Mouse (Mus musculus) hindbrain, embryonic 11.5 days (tissue): ENCODE results near the gene Ap4s1. TPM values are rescaled to one million over a fixed set of nuclear protein-coding genes. Genes with fewer than 3 reads are reported as not detected.

Experiments used
- ATAC-seq: fragments of 200-750 bp; cut with Nextera tagmentation; 2 replicates; pipeline ENCODE4 v1.8.0; 2017; ENCODE audit warnings: mild to moderate bottlenecking, moderate TSS enrichment, moderate library complexity; ENCODE audit not compliant: low FRiP score
- DNase-seq: peaks from one replicate; pipeline ENCODE4 v3.0.0-alpha.2; 2015; ENCODE audit warnings: low spot score
- H3K27ac ChIP-seq: fragments of 300-500 bp; sonication (generic); 2 replicates; pipeline ENCODE4 v1.5.1; 2014; ENCODE audit warnings: mild to moderate bottlenecking, low read depth, low read length
- H3K27me3 ChIP-seq: fragments of 300-500 bp; sonication (generic); 2 replicates; pipeline ENCODE4 v1.6.1; 2014; ENCODE audit warnings: mild to moderate bottlenecking, low read length, moderate library complexity, mixed read lengths; ENCODE audit not compliant: control insufficient read depth, insufficient read depth
- H3K36me3 ChIP-seq: fragments of 300-500 bp; sonication (generic); 2 replicates; pipeline ENCODE4 v1.6.1; 2014; ENCODE audit warnings: mild to moderate bottlenecking, low read length, moderate library complexity, mixed read lengths; ENCODE audit not compliant: control insufficient read depth, insufficient read depth
- H3K4me1 ChIP-seq: fragments of 300-500 bp; sonication (generic); replicated peaks from 2 replicates; pipeline ENCODE4 v1.6.1; 2014; ENCODE audit warnings: low read length, mixed read lengths; ENCODE audit not compliant: control insufficient read depth, insufficient read depth
- H3K4me2 ChIP-seq: fragments of 300-500 bp; sonication (generic); replicated peaks from 2 replicates; pipeline ENCODE4 v1.6.1; 2014; ENCODE audit warnings: mild to moderate bottlenecking, low read depth, low read length
- H3K4me3 ChIP-seq: fragments of 300-500 bp; sonication (generic); 2 replicates; pipeline ENCODE4 v1.5.1; 2014; ENCODE audit warnings: low read depth, low read length
- H3K9ac ChIP-seq: fragments of 300-500 bp; sonication (generic); 2 replicates; pipeline ENCODE4 v1.6.1; 2014; ENCODE audit warnings: low read depth, low read length
- H3K9me3 ChIP-seq: fragments of 300-500 bp; sonication (generic); 2 replicates; pipeline ENCODE4 v1.6.1; 2016; ENCODE audit warnings: low read length; ENCODE audit not compliant: control insufficient read depth
- WGBS: fragments of 180-500 bp; shearing (Covaris S2); extraction: QIAGEN DNeasy Blood & Tissue Kit; methylation state at CpG from one replicate; pipeline ENCODE4 v1.1.7; 2014; 5-methylcytosine and 5-hydroxymethylcytosine counted together
- polyA plus RNA-seq: library from polyadenylated mRNA; unstranded; fragments of >200 nt; fragmentation: Nextera tagmentation; extraction: Ambion mirVana; gene quantifications from 2 replicates; pipeline ENCODE4 v1.2.1, GENCODE M21; 2014

Ap4s1 gene
- polyA plus RNA-seq, 1 experiment from 2014 or later, result 57.8 TPM

DNA sequence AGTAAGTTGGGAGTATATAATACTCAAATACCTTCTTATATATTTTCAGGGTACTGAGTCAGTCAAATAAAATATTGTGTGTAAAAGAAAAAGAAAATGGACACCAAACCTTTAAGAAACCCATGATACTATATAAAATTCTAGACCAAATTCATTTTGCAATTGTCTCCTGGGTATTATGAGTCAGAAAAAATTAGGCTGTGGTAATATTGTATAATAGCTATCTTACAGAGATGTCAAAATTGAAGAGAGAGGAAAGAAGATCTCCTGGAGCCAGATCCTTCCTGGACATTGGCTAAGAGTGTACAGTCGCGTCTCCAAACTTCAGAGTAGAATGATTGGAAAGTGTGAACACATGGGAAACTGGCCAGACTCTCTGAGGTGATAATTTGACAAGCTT is 5.3 kb downstream of the Ap4s1 start:
- no peak for ATAC-seq
- no peak overlapping the region for H3K4me3 ChIP-seq
- WGBS, result 98% methylated on average over 2 of the region's 2 CpGs

DNA sequence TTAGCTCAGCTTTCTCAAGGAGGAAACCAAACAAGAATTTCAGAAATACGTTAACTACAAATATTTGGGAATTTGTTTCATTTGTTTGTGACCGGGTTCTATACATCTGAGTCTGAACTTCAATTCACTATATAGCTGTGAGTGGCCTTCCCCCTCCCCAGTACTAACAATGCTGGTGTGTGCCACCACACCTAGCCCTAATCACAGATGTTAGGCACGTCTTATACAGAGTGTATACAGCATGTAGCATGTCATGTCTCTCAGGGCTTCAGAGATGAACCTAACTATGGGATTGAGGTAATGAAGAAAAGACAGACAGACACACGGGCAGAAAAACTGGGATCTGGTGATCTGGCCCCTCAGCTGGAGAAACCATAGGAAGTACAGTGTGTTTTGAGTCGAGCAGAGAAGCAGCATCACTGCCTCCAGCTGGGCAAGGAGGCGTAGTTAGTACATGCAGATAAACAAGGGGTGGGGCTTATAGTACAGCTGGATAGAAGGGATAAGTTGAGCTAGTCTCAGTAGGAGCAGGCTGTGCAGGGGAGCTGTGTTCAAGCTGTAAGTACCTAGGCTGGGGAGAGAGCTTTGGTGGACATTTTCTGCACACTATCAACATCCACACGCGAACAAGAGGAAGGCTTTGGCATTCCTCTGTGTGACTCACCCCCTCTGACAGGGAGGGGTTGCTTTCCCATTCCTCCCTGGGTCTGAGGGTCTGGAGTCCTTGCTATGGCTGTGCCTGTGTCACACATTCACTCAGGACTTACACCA is 9.0 kb downstream of the Ap4s1 start:
- Histone ChIP-seq H3K36me3 (no peaks in the 10 kb centered on the region), H3K27ac (no peak overlapping the region), H3K4me1 (peaks cover 3% of the 10 kb centered on the region; the same call in 1 of the 2 replicates), H3K4me2 (no peak overlapping the region), H3K9ac (no peak overlapping the region), H3K27me3 (no peaks in the 10 kb centered on the region), H3K9me3 (no peaks in the 10 kb centered on the region), H3K4me3 (no peak overlapping the region)
- ATAC-seq (no peak), DNase-seq (no peak)
- WGBS, result 57% methylated on average over 8 of the region's 8 CpGs

More for the DNA sequence above, 5.3 kb downstream of the Ap4s1 start:
- Histone ChIP-seq H3K9me3 (no peaks in the 10 kb centered on the region), H3K9ac (no peak overlapping the region), H3K27ac (no peak overlapping the region), H3K36me3 (no peaks in the 10 kb centered on the region), H3K4me2 (no peak overlapping the region), H3K27me3 (no peaks in the 10 kb centered on the region), H3K4me1 (no peaks in the 10 kb centered on the region)
- DNase-seq, result no peak

DNA sequence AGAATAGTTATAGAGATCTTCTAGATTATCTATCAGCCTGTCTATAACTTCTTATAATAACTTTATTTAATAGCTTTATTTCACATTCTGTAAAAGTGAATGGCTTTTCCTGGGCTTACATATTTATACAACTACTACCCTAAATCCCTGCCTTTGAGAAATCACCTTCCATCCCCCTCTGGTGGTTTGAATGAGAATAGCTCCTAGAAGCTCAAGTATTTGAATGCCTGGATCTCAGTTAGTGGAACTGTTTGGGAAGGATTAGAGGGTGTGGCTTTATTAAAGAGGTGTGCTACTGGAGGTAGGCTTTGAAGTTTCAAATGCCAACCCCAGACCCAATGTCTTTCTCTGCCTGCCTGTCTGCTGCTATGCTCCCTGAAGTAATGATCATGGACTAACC is 10.9 kb downstream of the Ap4s1 start:
- H3K4me1 ChIP-seq, result peaks cover 3% of the 10 kb centered on the region; the same call in 1 of the 2 replicates
- no peak overlapping the region for H3K4me3 ChIP-seq
- no peaks in the 10 kb centered on the region for H3K27me3 ChIP-seq
- H3K4me2 ChIP-seq, result no peak overlapping the region
- H3K9ac ChIP-seq, result no peak overlapping the region
- DNase-seq (no peak), ATAC-seq (no peak)
- H3K36me3 ChIP-seq, result no peaks in the 10 kb centered on the region
- no peak overlapping the region for H3K27ac ChIP-seq
- H3K9me3 ChIP-seq, result no peaks in the 10 kb centered on the region

DNA sequence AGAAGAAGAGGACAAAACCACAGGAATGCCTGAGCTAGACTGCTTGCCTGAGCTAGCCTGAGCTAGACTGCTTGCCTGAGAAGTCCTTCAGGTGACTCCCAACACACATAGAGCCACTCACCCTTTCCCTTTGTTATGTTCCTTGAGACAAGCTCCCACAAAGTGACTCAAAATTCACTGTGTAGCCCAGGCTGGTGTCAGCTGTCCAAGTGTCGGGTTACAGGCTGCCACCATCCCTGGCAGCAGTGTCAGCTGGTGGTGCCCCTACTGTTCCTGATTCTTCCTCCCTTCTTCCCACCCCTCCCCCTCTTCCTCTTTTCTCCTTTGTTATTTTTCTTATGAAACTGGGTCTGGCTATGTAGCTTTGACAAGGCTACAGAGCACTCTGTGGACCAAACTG is 13.0 kb downstream of the Ap4s1 start:
- H3K27me3 ChIP-seq, result no peaks in the 10 kb centered on the region
- H3K9me3 ChIP-seq, result no peaks in the 10 kb centered on the region
- no peak overlapping the region for H3K9ac ChIP-seq
- peaks cover 3% of the 10 kb centered on the region; the same call in 1 of the 2 replicates for H3K4me1 ChIP-seq
- H3K4me3 ChIP-seq, result no peak overlapping the region
- no peak overlapping the region for H3K4me2 ChIP-seq
- ATAC-seq (peak; percentile 51; the same call in 1 of the 2 replicates), DNase-seq (peak; percentile 26)
- no peak overlapping the region for H3K27ac ChIP-seq
- 6% methylated on average over 1 of the region's 1 CpGs for WGBS
- no peaks in the 10 kb centered on the region for H3K36me3 ChIP-seq

DNA sequence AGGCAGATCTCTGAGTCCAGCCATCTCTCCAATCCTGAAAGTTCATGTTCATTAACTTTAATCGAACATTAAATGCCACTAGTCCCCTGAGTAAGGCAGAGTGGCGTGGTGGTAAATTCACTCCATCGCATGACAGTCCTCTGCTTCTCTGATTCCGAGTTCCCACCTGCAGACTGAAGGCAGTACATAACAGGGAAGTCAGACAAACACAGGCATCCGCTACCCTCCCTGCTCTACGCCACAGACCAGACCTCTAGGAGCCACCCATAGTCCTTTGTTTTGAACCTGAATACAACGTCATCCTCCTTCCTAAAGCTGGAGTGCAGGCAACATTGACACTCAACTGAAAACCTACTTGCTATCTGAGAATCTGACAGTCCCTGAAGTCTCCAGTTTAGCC is 13.7 kb downstream of the Ap4s1 start:
- H3K4me1 ChIP-seq, result peaks cover 3% of the 10 kb centered on the region; the same call in 1 of the 2 replicates
- H3K27ac ChIP-seq, result no peak overlapping the region
- H3K27me3 ChIP-seq, result no peaks in the 10 kb centered on the region

DNA sequence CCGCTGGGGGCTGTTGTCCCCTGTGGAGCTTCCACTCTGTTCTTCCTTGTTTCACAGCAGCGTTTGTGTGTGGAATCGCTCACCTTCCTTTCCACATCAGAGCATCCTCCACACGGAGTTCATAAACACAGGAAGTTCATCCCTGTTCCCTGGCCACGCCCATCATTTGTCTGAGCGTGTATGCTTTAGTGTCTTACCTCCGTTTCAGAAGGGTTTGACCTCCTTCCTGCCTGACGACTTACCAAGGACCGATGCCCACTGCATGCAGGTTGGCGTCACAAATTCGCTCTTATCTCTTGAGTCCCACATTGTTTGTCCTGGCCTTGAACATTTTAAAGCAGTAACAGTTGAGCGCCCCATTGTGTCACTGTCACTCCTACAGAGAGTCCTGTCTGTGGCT is 14.9 kb downstream of the Ap4s1 start:
- no peak overlapping the region for H3K27ac ChIP-seq
- H3K9ac ChIP-seq, result no peak overlapping the region
- no peaks in the 10 kb centered on the region for H3K9me3 ChIP-seq
- peaks cover 3% of the 10 kb centered on the region; the same call in 1 of the 2 replicates for H3K4me1 ChIP-seq
- H3K4me3 ChIP-seq, result no peak overlapping the region
- no peaks in the 10 kb centered on the region for H3K36me3 ChIP-seq
- WGBS, result 82% methylated on average over 12 of the region's 12 CpGs
- no peak overlapping the region for H3K4me2 ChIP-seq
- DNase-seq (no peak), ATAC-seq (no peak)
- no peaks in the 10 kb centered on the region for H3K27me3 ChIP-seq

More for the DNA sequence above, 13.7 kb downstream of the Ap4s1 start:
- no peak overlapping the region for H3K4me3 ChIP-seq
- ATAC-seq (no peak), DNase-seq (no peak)
- no peak overlapping the region for H3K4me2 ChIP-seq
- H3K9ac ChIP-seq, result no peak overlapping the region
- 71% methylated on average over 7 of the region's 7 CpGs for WGBS
- no peaks in the 10 kb centered on the region for H3K36me3 ChIP-seq
- no peaks in the 10 kb centered on the region for H3K9me3 ChIP-seq

DNA sequence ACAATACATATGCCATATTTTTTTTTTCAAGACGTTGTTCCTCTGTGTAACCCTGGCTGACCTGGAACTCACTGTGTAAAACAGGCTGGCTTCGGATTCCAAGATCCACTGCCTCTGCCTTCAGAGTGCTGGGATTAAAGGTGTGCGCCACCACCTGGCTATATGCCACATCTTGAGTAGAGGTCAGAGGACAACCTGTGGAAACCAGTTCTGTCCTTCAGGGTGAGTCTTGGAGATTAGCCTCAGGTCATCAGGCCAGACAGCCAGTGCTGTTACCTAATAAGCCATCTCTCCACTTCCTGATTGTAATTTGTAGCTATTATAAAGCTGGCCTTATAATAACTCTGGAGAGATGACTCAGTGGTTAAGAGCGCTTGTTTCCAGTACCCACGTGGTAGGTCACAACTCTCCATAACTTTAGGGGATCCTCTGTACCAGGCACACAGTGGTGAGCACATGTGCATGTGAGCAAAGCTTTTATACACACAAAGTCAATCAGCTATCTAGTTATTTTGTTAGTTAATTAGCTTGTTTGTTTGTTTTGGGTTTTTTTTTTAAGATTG is 15.9 kb downstream of the Ap4s1 start:
- no peak for DNase-seq

DNA sequence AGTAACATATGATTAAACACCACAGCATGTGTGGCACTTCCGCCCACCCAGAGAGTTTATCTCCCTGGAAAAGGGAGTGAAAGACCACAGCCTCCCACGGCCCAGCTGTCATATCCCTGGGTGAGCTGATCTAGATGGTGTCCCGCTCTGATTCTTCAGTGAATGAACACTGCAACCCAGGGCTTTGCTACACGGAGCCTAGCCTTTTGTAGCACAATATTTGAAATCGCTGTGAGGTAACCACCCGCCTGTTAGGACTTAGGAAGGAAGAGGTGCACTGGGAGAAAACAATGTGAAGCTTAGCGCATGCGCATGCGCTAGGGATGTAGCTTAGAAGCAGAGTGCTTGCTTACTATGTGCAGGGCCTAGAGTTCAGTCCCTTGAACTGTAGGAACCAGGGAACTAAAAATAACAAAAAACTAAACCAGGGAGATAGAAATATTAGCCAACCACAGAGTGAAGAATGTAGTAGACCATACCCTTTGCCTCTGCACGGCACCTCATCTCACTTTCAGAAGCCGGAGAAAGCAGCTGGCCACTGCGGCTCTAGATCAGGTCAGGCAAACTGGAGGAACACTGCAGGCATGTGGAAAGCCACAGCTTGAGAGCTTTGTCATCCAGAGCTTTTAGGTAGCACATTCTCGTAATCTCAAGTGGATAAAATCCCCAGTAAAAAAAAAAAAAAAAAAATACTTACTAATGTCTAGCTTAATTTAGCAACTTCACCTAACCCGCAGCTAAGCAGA is 18.3 kb downstream of the Ap4s1 start:
- no peak overlapping the region for H3K9ac ChIP-seq

More for the DNA sequence above, 15.9 kb downstream of the Ap4s1 start:
- peaks cover 3% of the 10 kb centered on the region; the same call in 1 of the 2 replicates for H3K4me1 ChIP-seq
- no peaks in the 10 kb centered on the region for H3K9me3 ChIP-seq
- H3K4me3 ChIP-seq, result no peak overlapping the region
- no peak for ATAC-seq
- WGBS, result 84% methylated on average over 5 of the region's 5 CpGs
- no peaks in the 10 kb centered on the region for H3K27me3 ChIP-seq
- no peak overlapping the region for H3K4me2 ChIP-seq
- no peaks in the 10 kb centered on the region for H3K36me3 ChIP-seq
- H3K9ac ChIP-seq, result no peak overlapping the region
- H3K27ac ChIP-seq, result no peak overlapping the region

More for the DNA sequence above, 18.3 kb downstream of the Ap4s1 start:
- Histone ChIP-seq H3K36me3 (no peaks in the 10 kb centered on the region), H3K27me3 (no peaks in the 10 kb centered on the region), H3K4me2 (no peak overlapping the region), H3K4me1 (no peaks in the 10 kb centered on the region), H3K9me3 (no peaks in the 10 kb centered on the region), H3K4me3 (no peak overlapping the region), H3K27ac (no peak overlapping the region)
- WGBS, result 70% methylated on average over 14 of the region's 14 CpGs
- no peak for DNase-seq
- no peak for ATAC-seq
